Mouse (Mus musculus): ENCODE measurements around the gene Perm1. TPM values are rescaled to one million over a fixed set of nuclear protein-coding genes. Genes with fewer than 3 reads are reported as not detected.

The Perm1 gene
- total RNA-seq (2021): under 1 TPM; 0.38 to 0.55 TPM
- long read RNA-seq: 0 reads

DNA sequence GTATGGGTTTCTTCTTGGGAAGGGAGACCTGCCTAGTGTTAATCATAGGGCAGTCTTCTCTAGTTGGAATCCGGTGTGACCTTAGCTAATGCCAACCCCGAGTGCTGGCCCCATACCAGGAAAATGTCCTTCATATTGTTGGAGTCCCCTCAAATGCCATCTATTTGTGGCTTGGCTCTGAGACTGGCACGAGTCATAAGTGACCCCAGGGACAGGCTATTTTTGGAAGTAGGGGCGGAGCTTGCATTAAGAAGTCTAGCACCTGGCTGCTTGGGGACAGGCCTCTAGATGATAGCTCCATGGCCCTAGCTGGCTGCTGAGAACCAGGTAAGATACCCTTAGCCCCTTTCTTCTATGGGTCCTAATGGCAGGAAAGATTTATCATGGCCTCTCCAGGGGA lies at the start of gene Perm1:
Gene Perm1 (plus strand): TSS at position 220 of the 400 bp plus-strand sequence.
- DNase-seq (ENCODE audit: low spot score in 2 of 2): no peak

- DNase-seq (ENCODE audit: low spot score in 2 of 2): no peak
Observed at GRCm38 (mm10) chr4:156166477-156166876, 49.2 kb upstream of the Perm1 start.

DNA sequence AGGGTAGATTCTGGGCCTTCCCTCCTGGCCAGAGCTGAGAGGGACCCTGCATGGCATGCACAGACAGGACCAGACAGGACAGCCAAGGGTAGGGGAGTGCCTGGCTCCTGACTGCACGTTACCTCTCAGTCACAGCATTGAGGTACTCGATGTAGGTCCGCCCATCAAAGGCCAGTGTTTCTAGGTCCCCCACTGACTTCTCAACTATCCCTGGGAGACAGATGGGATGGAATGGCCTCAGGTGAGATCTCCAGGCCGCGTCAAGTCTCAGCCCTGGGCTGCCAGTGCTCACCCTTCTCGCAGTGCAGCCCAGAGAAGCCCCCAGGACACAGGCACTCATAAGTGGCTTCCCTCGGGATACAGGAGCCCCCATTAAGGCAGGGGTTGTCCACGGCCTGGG lies 47.1 kb upstream of the Perm1 start:
- DNase-seq (ENCODE audit: low spot score in 2 of 2): peak in 1 of 2 experiments; percentile 1

DNA sequence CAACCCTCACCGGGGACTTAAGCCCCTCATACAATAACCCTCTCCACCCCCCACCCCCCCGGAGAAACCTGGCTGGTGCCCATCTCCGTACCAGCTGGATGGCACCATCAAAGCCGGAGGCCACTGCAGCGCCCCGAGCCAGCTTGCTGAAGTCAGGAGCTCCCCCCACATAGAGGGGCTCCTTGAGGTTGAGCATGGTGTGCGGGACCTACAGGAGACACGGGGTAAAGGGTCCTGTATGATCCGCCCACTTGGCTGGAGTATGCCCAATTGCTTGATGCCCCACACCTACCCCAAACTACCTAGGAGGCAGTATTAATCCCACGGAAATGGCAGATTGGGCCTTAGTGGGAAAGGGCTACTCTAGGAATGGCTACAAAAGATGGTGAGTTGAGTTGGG lies 46.5 kb upstream of the Perm1 start:
- DNase-seq (ENCODE audit: low spot score in 2 of 2): peak in 1 of 2 experiments; percentile 2

GRCm38 (mm10) chr4:156171828-156172227 lies 43.8 kb upstream of the Perm1 start:
- peak in 1 of 2 experiments; percentile 9 for DNase-seq (ENCODE audit: low spot score in 2 of 2)

DNA sequence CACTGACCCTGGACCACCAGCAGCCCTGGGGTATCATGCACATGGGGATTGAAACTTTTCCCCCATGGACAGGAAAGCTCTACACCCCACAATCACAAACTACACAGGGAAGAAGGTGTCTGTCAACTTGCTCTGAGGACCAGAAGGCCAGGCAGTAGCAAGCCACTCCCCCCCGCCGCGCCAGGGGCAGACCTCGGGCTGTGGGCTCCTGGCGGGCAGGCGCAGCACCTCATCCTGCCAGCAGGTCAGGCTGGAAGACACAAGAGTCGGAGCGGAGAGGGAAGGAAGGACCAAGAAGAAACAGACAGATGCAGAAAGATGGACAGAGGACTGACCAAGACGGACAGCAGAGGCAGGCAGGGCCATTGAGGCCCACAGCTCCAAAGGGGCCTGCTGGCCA lies 38.0 kb upstream of the Perm1 start:
- no peak for DNase-seq (ENCODE audit: low spot score in 2 of 2)

DNA sequence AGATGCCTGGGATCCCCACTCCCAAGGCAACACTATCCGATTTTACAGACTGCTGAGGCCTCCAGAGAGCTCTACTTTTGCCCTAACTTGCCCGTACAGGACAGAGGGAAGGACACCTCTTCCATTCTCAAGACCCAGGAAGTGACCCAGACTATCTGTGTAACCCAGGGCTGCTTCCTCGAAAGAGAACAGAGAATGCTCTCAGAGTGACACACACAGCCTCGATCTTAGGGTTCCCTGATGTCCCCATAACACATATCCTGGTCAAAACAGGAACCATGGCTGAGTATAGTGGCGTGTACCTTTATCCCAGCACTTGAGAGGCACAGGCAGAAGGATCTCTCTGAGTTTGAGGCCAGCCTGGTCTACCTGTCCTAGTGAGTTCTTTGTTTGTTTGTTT lies 31.9 kb upstream of the Perm1 start:
- DNase-seq (ENCODE audit: low spot score in 2 of 2): no peak

DNA sequence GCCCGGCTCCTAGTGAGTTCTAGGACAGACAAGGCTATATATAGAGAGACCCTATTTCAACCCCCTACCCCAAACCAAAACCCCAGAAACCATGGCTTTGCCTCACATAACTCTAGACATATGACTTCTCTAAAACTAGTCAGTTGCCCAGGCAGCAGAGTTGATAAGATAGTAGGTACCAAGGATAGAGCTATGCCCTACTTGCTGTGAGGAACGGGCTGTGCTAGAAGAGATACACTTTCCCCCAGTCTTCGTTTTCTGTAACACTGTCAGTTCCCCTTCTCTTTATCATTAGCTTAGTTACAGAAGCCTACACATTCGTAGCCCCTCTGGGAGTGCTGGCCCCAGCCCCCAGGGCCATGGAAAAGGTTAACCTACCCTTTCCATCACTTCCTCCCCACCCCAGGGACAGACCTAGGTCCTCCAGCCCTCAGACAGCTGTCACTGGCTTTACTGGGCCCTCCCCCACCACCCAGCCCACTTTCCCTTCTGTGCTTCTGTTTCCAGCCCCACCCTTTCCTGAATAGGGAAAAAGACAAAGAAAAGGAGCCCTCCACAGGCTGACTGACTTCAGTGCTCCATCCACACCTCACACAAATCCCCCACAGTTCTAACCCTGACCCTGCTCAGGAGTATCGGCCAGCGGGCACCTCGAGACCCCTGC lies 31.2 kb upstream of the Perm1 start:
- DNase-seq (ENCODE audit: low spot score in 2 of 2): no peak

- DNase-seq (ENCODE audit: low spot score in 2 of 2): peak in 1 of 2 experiments; percentile 43
Observed at GRCm38 (mm10) chr4:156185456-156185949, 30.2 kb upstream of the Perm1 start.

- DNase-seq (ENCODE audit: low spot score in 2 of 2): peak; percentile 63 to 74
Observed at GRCm38 (mm10) chr4:156185950-156186850, 29.5 kb upstream of the Perm1 start.

GRCm38 (mm10) chr4:156188162-156188810 lies 27.4 kb upstream of the Perm1 start:
- no peak for DNase-seq (ENCODE audit: low spot score in 2 of 2)

DNA sequence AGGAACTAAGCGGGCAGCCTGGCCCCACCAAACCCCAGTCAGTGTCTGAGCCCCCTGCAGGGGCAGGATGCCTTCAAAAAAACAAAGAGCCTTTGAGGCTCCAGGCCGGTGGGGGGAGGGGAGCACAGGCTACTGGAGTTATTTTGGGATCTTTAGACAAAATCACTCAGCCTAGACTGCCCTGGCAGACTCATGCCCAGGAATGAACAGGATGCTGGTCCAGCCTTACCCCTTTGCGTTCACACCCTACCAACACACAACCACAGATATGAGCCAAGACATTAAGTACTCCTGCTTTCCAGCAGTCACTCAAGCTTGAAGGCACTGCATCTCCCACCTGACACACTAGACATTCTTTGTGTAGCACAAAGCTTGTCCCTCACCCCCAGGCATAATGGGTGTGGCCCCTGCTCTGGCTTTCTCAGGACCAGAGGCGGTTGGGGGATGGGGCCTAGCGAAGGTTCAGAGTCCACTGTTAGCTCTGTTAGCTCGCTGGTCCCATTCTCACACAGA lies 26.8 kb upstream of the Perm1 start:
- peak in 1 of 2 experiments; percentile 62 for DNase-seq (ENCODE audit: low spot score in 2 of 2)

GRCm38 (mm10) chr4:156192421-156193199 lies 23.1 kb upstream of the Perm1 start:
- DNase-seq (ENCODE audit: low spot score in 2 of 2): peak; percentile 68 to 80

DNA sequence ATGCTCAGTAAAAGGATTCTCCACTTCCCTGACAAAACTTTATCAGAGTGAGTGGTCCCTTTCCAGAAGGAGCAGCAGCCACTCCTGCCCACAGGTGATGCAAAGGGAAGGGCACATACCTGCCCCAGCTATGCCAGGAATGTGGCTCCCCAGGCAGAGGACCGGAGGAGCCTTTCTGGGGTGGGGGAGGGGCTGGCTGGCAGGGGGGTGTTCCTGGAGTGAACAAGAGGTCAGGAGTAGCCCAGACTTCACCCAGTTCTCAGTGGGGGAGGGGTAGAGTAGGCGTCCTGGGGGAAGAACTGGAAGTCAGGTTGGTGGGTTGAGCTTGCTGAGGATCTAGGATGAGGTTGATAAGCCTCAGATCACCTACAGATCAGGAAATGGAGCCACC lies 22.5 kb upstream of the Perm1 start:
- no peak for DNase-seq (ENCODE audit: low spot score in 2 of 2)

DNA sequence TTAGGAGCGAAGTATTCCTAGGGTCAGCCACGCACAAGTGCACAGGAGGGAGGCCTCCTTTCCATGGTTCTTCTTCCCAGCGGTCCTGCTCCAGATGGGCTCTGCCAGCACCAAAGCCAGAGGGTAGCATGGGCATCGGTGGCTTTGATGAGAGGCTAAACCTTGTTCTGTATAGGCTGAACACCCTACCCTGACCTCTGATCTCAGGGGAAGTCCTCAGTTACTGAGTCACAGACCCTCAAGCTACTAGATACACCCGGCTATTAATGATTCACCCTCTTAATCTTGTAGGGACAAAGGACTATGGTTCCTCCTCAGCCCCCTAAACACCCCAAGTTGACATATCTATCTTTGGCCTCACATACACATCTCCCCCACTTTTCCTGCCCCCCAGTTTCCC lies 21.8 kb upstream of the Perm1 start:
- no peak for DNase-seq (ENCODE audit: low spot score in 2 of 2)

GRCm38 (mm10) chr4:156194346-156194745 lies 21.3 kb upstream of the Perm1 start:
- no peak for DNase-seq (ENCODE audit: low spot score in 2 of 2)

DNA sequence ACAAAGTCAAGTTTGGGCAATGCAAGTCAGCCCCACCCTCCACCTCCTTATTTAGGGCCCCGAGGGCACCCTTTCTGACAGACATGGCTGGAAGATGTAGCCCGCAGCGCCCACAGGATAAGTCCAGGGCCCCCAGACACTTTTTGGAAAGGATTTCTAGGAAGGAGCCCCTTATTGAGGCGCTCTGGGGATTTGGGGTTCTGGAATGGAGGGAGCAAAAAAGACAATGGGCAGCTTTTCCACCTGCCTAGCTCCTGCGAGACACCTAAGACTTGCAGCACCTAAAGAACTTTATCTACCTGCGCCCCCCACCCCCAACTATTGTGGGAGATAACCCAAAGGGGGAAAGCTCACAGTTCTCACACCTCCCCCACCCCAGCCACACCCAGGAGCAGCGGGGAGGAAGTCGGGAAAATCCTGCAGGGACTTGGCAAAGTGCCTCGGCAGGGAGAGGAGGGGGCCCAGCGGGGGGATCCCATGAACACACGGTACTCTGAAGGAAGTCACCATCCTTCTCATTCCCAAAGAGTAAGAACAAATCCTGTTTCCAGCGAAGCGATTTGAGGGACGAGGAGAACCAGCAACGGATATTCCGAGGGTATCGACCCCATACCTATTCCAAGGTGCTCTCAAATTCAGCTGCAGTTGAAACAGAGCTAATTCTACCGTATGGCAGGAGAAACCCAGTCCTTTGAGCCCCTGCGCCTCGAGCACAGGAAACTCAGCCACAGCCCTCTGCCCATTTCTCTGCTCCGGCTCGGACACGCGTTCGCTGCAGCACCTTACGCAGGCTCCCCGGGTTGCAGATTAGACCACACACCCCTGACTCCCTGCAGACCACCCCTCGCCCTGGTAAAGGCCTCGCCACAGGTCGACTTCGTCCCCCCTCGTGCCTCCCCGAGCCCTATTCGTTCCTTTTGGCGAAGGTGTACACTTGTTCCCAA lies 19.5 kb upstream of the Perm1 start:
- peak; percentile 69 to 74 for DNase-seq (ENCODE audit: low spot score in 2 of 2)

GRCm38 (mm10) chr4:156197131-156197828 lies 18.4 kb upstream of the Perm1 start, which contains the start of gene Agrn:
TSS of gene Agrn (minus strand) at chr4:156197488.
- peak; percentile 65 to 77 for DNase-seq (ENCODE audit: low spot score in 2 of 2)

DNA sequence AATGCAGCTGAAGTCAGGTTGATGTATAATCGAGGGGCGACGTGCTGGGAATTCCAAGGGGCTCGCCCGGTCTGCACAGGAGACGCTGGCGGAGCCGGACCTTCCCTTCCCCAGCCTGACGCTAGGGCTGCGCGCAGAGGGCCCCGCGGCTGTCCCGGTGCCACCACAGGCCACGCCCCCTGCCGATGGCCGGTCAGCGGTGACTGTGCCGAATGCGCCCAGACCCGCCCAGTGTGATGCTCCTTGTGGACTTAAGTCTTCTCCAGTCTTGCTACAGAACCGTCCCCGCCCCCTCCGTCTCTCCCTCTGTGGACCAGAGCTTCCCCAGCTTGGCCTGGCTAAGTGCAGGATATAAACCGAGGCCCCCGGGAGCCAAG lies 17.9 kb upstream of the Perm1 start:
- DNase-seq (ENCODE audit: low spot score in 2 of 2): peak; percentile 79 to 85
